Mouse (Mus musculus): ENCODE measurements around the gene Epc2.

DNA sequence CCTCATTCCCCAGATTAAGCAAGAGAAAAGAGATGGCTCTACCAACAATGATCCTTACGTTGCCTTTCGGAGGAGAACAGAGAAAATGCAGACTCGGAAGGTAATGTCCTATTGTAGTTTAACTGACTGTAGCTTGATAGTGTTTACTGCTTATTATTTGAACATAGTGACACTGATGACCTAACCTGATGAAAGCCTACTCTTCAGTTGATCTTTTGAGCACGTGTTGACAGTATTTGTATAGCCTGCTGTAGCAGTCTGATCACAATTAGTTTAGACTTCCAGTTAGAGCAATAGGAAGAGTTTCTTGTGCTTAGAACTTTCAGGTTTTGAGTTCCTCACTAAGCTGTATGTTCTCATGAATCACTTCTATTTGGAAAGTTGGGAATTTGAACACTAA is 71.3 kb downstream of the Epc2 start:
- TF ChIP-seq MAFK (IDR thresholded peaks at IDR 0.05; ENCODE audit: insufficient read depth, low read depth, low read length) (no peak), ZC3H11A (IDR thresholded peaks at IDR 0.05; ENCODE audit: borderline replicate concordance, low read depth, low read length) (no peak)

All from ES-E14 (cell line).